In the genomic region with DNA sequence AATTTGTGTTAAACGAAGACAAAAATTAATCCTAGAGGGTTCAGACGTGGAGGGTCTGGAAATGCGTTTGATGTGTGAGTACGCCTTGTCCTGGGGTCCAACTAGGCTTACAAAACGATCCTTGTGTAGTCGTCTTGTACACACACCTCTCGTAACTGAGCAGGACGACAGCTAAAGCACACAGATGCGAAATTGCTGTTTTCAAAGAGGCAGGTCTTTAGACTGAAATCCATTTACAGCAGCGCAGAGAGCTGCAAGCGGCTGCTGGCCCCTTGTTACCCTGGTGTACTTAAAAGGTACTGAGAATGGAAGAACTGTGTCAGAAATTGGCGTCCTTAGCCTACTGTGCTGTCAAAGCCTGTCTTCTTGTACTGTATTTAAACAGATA, we compare ENCODE assay signal across 8 mouse cellular contexts. TPM values are rescaled to one million over a fixed set of nuclear protein-coding genes. Genes with fewer than 3 reads are reported as not detected.
DNase-seq lines count a peak whose midpoint lies in the region; ATAC-seq and TF ChIP-seq lines count a peak whose summit lies in the region.

No protein-coding gene starts in this region.

- peak overlapping the region; percentile 86; the same call in 1 of the 2 replicates for H3K27ac ChIP-seq in hindbrain, embryonic 11.5 days (ENCODE audit: low read depth, low read length)

- peak overlapping the region; percentile 84 for H3K9ac ChIP-seq in hindbrain, embryonic 11.5 days (ENCODE audit: low read depth, low read length)

- intact Hi-C loops in left cerebral cortex, postnatal 36 days (cut with DNase I) = loop anchor here (10.0 kb wide), 1 partner anchor 171 kb away; no protein-coding TSS in a partner anchor

- under 1% methylated on average over 12 of the region's 12 CpGs for WGBS in lung, adult 2 months
- 1% methylated on average over 12 of the region's 12 CpGs for WGBS in hindbrain, embryonic 11.5 days

- peaks cover 17% of the 10 kb centered on the region for H3K27me3 ChIP-seq in hindbrain, embryonic 11.5 days (ENCODE audit: control insufficient read depth, insufficient read depth, low read length)

- TF ChIP-seq CTCF in lung, adult 2 months (IDR thresholded peaks at IDR 0.05; ENCODE audit: insufficient read depth, low read length) = no peak

- ATAC-seq in hindbrain, embryonic 11.5 days (ENCODE audit: low FRiP score) = no peak
- ATAC-seq in megakaryocyte progenitor cell, adult 5-6 weeks (replicated peaks; ENCODE audit: poor library complexity) = peak; percentile 52
- ATAC-seq in monocyte, adult 5-6 weeks (replicated peaks; ENCODE audit: insufficient number of reproducible peaks, low FRiP score, low TSS enrichment, poor library complexity, severe bottlenecking) = no peak

- H3K4me2 ChIP-seq in hindbrain, embryonic 11.5 days (replicated peaks; ENCODE audit: low read depth, low read length) = peak overlapping the region; percentile 56

- 0 out of 2 replicates have a peak, but pooled peaks cover 2% of the 10 kb centered on the region for H3K36me3 ChIP-seq in hindbrain, embryonic 11.5 days (ENCODE audit: control insufficient read depth, insufficient read depth, low read length)

- peak overlapping the region; percentile 90 for H3K4me3 ChIP-seq in lung, adult 2 months (replicated peaks; ENCODE audit: extremely low read depth, low read depth, low read length)
- H3K4me3 ChIP-seq in hindbrain, embryonic 11.5 days (ENCODE audit: low read depth, low read length) = peak overlapping the region; percentile 80

- peaks cover 5% of the 10 kb centered on the region for H3K4me1 ChIP-seq in lung, adult 2 months (ENCODE audit: control insufficient read depth, insufficient read depth, low read length)
- H3K4me1 ChIP-seq in hindbrain, embryonic 11.5 days (replicated peaks; ENCODE audit: control insufficient read depth, insufficient read depth, low read length) = peaks cover 6% of the 10 kb centered on the region; the same call in 1 of the 2 replicates

- DNase-seq in lung, adult 2 months = no peak
- no peak for DNase-seq in lung, postnatal 10 days
- DNase-seq in T-cell, adult 2 months (ENCODE audit: low spot score) = peak; percentile 38
- DNase-seq in hindbrain, embryonic 11.5 days (ENCODE audit: low spot score) = no peak
- no peak for DNase-seq in layer of hippocampus, postnatal 10 days (ENCODE audit: low spot score in 2 of 2)
- DNase-seq in left cerebral cortex, postnatal 36 days (ENCODE audit: low spot score in 2 of 2) = no peak

- no peaks in the 10 kb centered on the region for H3K9me3 ChIP-seq in hindbrain, embryonic 11.5 days (ENCODE audit: control insufficient read depth, low read length)

- TF ChIP-seq POLR2A in lung, adult 2 months (IDR thresholded peaks at IDR 0.05; ENCODE audit: borderline replicate concordance, extremely low read depth, low read depth, low read length) = no peak

RNA-seq across cellular contexts. Expression of a gene that starts 0.5 kb away (rescaled TPM):
- polyA plus RNA-seq in lung, adult 2 months (2012; rRNA removed) = 146 and 155 TPM in 2 replicates
- polyA plus RNA-seq in hindbrain, embryonic 11.5 days (2014; fragmentation: Nextera tagmentation; extraction: Ambion mirVana) = 75.1 and 81.6 TPM in 2 replicates
- 50.8 and 51.4 TPM in 2 replicates for total RNA-seq in megakaryocyte progenitor cell, adult 5-6 weeks (2015)
- 85.9 and 86.2 TPM in 2 replicates for total RNA-seq in megakaryocyte progenitor cell, adult 5-6 weeks (2017)
- 100 to 1,000 TPM; 360 to 362 TPM for total RNA-seq in layer of hippocampus, postnatal 10 days (2021)
- 100 to 1,000 TPM; 373 to 386 TPM for total RNA-seq in left cerebral cortex, postnatal 36 days (2021)
- 39.1 to 65.9 TPM (median 51.0 TPM) in 3 replicates for total RNA-seq in monocyte, adult 5-6 weeks (2017)

RNA-seq across cellular contexts. Expression of a gene that starts 10.0 kb away (rescaled TPM):
- polyA plus RNA-seq in lung, adult 2 months (2012; rRNA removed) = 4.6 and 5.5 TPM in 2 replicates
- polyA plus RNA-seq in hindbrain, embryonic 11.5 days (2014; fragmentation: Nextera tagmentation; extraction: Ambion mirVana) = 3.7 TPM in 2 replicates
- not detected in 2 replicates for total RNA-seq in megakaryocyte progenitor cell, adult 5-6 weeks (2015)
- not detected in 2 replicates for total RNA-seq in megakaryocyte progenitor cell, adult 5-6 weeks (2017)
- 10 to 100 TPM; 20.6 to 22.1 TPM for total RNA-seq in layer of hippocampus, postnatal 10 days (2021)
- total RNA-seq in left cerebral cortex, postnatal 36 days (2021) = 10 to 100 TPM; 27.4 to 31.5 TPM
- 0.48 TPM in 1 of 3 replicates, not detected in the others for total RNA-seq in monocyte, adult 5-6 weeks (2017)

RNA-seq across cellular contexts. Expression of a gene that starts 10.0 kb away (rescaled TPM):
- 5.3 and 6.9 TPM in 2 replicates for polyA plus RNA-seq in lung, adult 2 months (2012; rRNA removed)
- polyA plus RNA-seq in hindbrain, embryonic 11.5 days (2014; fragmentation: Nextera tagmentation; extraction: Ambion mirVana) = 12.3 and 13.8 TPM in 2 replicates
- total RNA-seq in megakaryocyte progenitor cell, adult 5-6 weeks (2015) = 0.57 TPM in 1 of 2 replicates, not detected in the other
- under 0.01 and 0.14 TPM in 2 replicates for total RNA-seq in megakaryocyte progenitor cell, adult 5-6 weeks (2017)
- total RNA-seq in layer of hippocampus, postnatal 10 days (2021) = 10 to 100 TPM; 21.5 to 28.1 TPM
- 10 to 100 TPM; 29.1 to 31.3 TPM for total RNA-seq in left cerebral cortex, postnatal 36 days (2021)
- 0.11 to 0.29 TPM in 2 of 3 replicates, not detected in the other for total RNA-seq in monocyte, adult 5-6 weeks (2017)

RNA-seq across cellular contexts. Expression of a gene that starts 31.0 kb away (rescaled TPM):
- polyA plus RNA-seq in lung, adult 2 months (2012; rRNA removed) = 110 and 116 TPM in 2 replicates
- polyA plus RNA-seq in hindbrain, embryonic 11.5 days (2014; fragmentation: Nextera tagmentation; extraction: Ambion mirVana) = 17.7 and 18.3 TPM in 2 replicates
- total RNA-seq in megakaryocyte progenitor cell, adult 5-6 weeks (2015) = 1.9 and 2.4 TPM in 2 replicates
- 2.2 and 2.4 TPM in 2 replicates for total RNA-seq in megakaryocyte progenitor cell, adult 5-6 weeks (2017)
- 10 to 100 TPM; 36.2 to 36.5 TPM for total RNA-seq in layer of hippocampus, postnatal 10 days (2021)
- total RNA-seq in left cerebral cortex, postnatal 36 days (2021) = 100 to 1,000 TPM in 1 of 2 experiments, 10 to 100 TPM in 1; 88.7 to 105 TPM
- 0.96 to 2.7 TPM (median 1.0 TPM) in 3 replicates for total RNA-seq in monocyte, adult 5-6 weeks (2017)

RNA-seq across cellular contexts. Expression of a gene that starts 41.0 kb away (rescaled TPM):
- polyA plus RNA-seq in lung, adult 2 months (2012; rRNA removed) = 37.0 and 63.4 TPM in 2 replicates
- polyA plus RNA-seq in hindbrain, embryonic 11.5 days (2014; fragmentation: Nextera tagmentation; extraction: Ambion mirVana) = 18.5 and 21.3 TPM in 2 replicates
- 20.7 and 24.4 TPM in 2 replicates for total RNA-seq in megakaryocyte progenitor cell, adult 5-6 weeks (2015)
- 35.5 and 44.4 TPM in 2 replicates for total RNA-seq in megakaryocyte progenitor cell, adult 5-6 weeks (2017)
- total RNA-seq in layer of hippocampus, postnatal 10 days (2021) = 10 to 100 TPM; 21.6 to 22.6 TPM
- 10 to 100 TPM; 20.5 to 26.0 TPM for total RNA-seq in left cerebral cortex, postnatal 36 days (2021)
- 25.0 to 53.9 TPM (median 41.3 TPM) in 3 replicates for total RNA-seq in monocyte, adult 5-6 weeks (2017)

Comparison
In these comparisons a context has a peak if more than half of its experiments do, and no peak if none do; other contexts are left out.
1. RNA of a gene that starts 10.0 kb away (total RNA-seq): 27.4 to 31.5 TPM in left cerebral cortex, postnatal 36 days and 20.6 to 22.1 TPM in layer of hippocampus, postnatal 10 days; 0.48 TPM in monocyte, adult 5-6 weeks and not detected in megakaryocyte progenitor cell, adult 5-6 weeks; every median in the first group is over 10 times any median in the second.
2. RNA of a gene that starts 10.0 kb away (total RNA-seq): 29.1 to 31.3 TPM in left cerebral cortex, postnatal 36 days and 21.5 to 28.1 TPM in layer of hippocampus, postnatal 10 days; under 0.01 to 0.57 TPM in megakaryocyte progenitor cell, adult 5-6 weeks and 0.11 to 0.29 TPM in monocyte, adult 5-6 weeks; every median in the first group is over 10 times any median in the second.